Comparison of ENCODE assay signal across 27 mouse cellular contexts in the genomic region with DNA sequence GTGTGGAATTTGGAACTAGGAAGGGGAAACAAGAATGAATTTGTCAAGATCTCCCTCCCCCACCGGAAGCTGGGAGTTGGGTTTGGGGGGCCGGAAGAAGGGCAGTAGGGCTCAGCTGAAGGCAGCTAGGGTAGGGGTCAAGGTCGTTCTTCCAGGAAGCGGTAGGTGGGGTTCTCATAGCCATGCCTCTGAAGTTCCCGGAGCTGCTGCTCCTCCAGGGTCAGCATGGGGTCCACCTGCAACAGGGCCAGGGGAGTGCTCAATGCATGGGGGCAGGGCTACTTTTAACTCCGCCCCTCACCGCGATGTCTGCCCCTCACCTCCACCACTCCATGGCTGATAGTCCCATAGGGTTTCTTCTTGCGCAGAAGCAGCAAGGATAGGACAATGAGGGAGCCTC. TPM values are rescaled to one million over a fixed set of nuclear protein-coding genes. Genes with fewer than 3 reads are reported as not detected.
DNase-seq lines count a peak whose midpoint lies in the region; ATAC-seq and TF ChIP-seq lines count a peak whose summit lies in the region.
"Had no signal": no experiment of that assay in that cellular context is flagged by ENCODE, and none has a peak within 500 bp of the region (broad histone marks: within the 10 kb centered on the region; RNA-seq: fewer than 3 reads in every experiment).

No protein-coding gene starts in this region.

- H3K4me1 ChIP-seq in E14TG2a.4 (replicated peaks; ENCODE audit: low read depth, low read length) (peaks cover 87% of the 10 kb centered on the region), ES-E14 (ENCODE audit: control insufficient read depth in 2 of 2, insufficient read depth in 2 of 2, low read length in 2 of 2, poor library complexity in 1 of 2) (peaks cover 1 to 10% of the 10 kb centered on the region in 2 experiments; a peak in 3 of 4 replicates)
- 0 out of 2 replicates have a peak, but pooled peaks cover 2% of the 10 kb centered on the region for H3K4me1 ChIP-seq in hindbrain, embryonic 11.5 days (replicated peaks; ENCODE audit: control insufficient read depth, insufficient read depth, low read length)
- H3K4me1 ChIP-seq: embryonic facial prominence, embryonic 12.5 days; embryonic facial prominence, embryonic 15.5 days had no signal

- no peak overlapping the region; the same call in 1 of the 2 replicates for H3K9ac ChIP-seq in ES-E14 (ENCODE audit: insufficient read depth, low read depth, low read length, poor library complexity, severe bottlenecking)
- H3K9ac ChIP-seq in hindbrain, embryonic 11.5 days (ENCODE audit: low read depth, low read length) = no peak overlapping the region
- H3K9ac ChIP-seq: embryonic facial prominence, embryonic 12.5 days; embryonic facial prominence, embryonic 15.5 days; forebrain, postnatal 0 days; hindbrain, embryonic 13.5 days; intestine, embryonic 15.5 days had no signal

- no peak for ATAC-seq in hindbrain, embryonic 11.5 days (ENCODE audit: low FRiP score)
- ATAC-seq: activated CD4-positive, CD25-positive, alpha-beta regulatory T cell, adult 4 months; forebrain, embryonic 14.5 days; forebrain, postnatal 0 days; hindbrain, embryonic 16.5 days; intestine, embryonic 15.5 days; Patski had no signal

- no peak overlapping the region for H3K4me2 ChIP-seq in hindbrain, embryonic 11.5 days (replicated peaks; ENCODE audit: low read depth, low read length)
- H3K4me2 ChIP-seq: embryonic facial prominence, embryonic 12.5 days; embryonic facial prominence, embryonic 15.5 days; hindbrain, embryonic 13.5 days; intestine, embryonic 15.5 days had no signal

- H3K9me3 ChIP-seq in E14TG2a.4 (ENCODE audit: low read length) (no peaks in the 10 kb centered on the region), ES-E14 (ENCODE audit: control insufficient read depth, insufficient read depth, low read depth, low read length) (no peaks in the 10 kb centered on the region)
- H3K9me3 ChIP-seq in hindbrain, embryonic 11.5 days (ENCODE audit: control insufficient read depth, low read length) = no peaks in the 10 kb centered on the region
- H3K9me3 ChIP-seq: embryonic facial prominence, embryonic 12.5 days; embryonic facial prominence, embryonic 15.5 days; G1E; hindbrain, embryonic 13.5 days; intestine, embryonic 15.5 days had no signal

- H3K27ac ChIP-seq in ES-E14 (ENCODE audit: insufficient read depth, low read depth, low read length, poor library complexity, severe bottlenecking) = peak overlapping the region; percentile 84; the same call in 1 of the 2 replicates
- no peak overlapping the region for H3K27ac ChIP-seq in hindbrain, embryonic 11.5 days (ENCODE audit: low read depth, low read length)
- H3K27ac ChIP-seq: embryonic facial prominence, embryonic 12.5 days; embryonic facial prominence, embryonic 15.5 days; hindbrain, embryonic 13.5 days; intestine, embryonic 15.5 days had no signal

- TF ChIP-seq CTCF in E14TG2a.4 (conservative IDR thresholded peaks at IDR 0.05; ENCODE audit: low read length) = no peak

- DNase-seq in cerebellum, adult 11-12 months = peak; percentile 39
- DNase-seq in cerebellum, postnatal 14 days = no peak
- no peak for DNase-seq in ES-E14 (ENCODE audit: low read depth, low spot score)
- no peak for DNase-seq in hindbrain, embryonic 11.5 days (ENCODE audit: low spot score)
- DNase-seq in layer of hippocampus, adult 9-10 months (ENCODE audit: low spot score) = no peak
- DNase-seq: adrenal gland, adult 8-10 months; adrenal gland, postnatal 25 days; cerebellum, adult 9-10 months; forebrain, postnatal 0 days; gastrocnemius, postnatal 25 days; heart, adult 18-20 months; kidney, adult 11 months had no signal

- H3K27me3 ChIP-seq in E14TG2a.4 (ENCODE audit: insufficient read depth, low read length) = no peaks in the 10 kb centered on the region
- H3K27me3 ChIP-seq in hindbrain, embryonic 11.5 days (ENCODE audit: control insufficient read depth, insufficient read depth, low read length) = peaks cover 2% of the 10 kb centered on the region; the same call in 1 of the 2 replicates
- H3K27me3 ChIP-seq: embryonic facial prominence, embryonic 15.5 days; Patski had no signal

- in situ Hi-C loops in ES-E14 (cut with MboI; ENCODE audit: low sequenced_read_pairs in 2 of 2, unreplicated experiment in 2 of 2) = no loop called here

- peaks cover 57% of the 10 kb centered on the region for H3K36me3 ChIP-seq in E14TG2a.4 (ENCODE audit: insufficient read depth, low read length)
- H3K36me3 ChIP-seq in ES-E14 (ENCODE audit: control insufficient read depth, insufficient read depth, low read length, poor library complexity, severe bottlenecking) = peaks cover 10% of the 10 kb centered on the region
- 0 out of 2 replicates have a peak, but pooled peaks cover 6% of the 10 kb centered on the region for H3K36me3 ChIP-seq in hindbrain, embryonic 11.5 days (ENCODE audit: control insufficient read depth, insufficient read depth, low read length)
- H3K36me3 ChIP-seq: G1E; intestine, embryonic 15.5 days had no signal

- WGBS in hindbrain, embryonic 11.5 days = 47% methylated on average over 9 of the region's 9 CpGs

- H3K4me3 ChIP-seq in E14TG2a.4 (replicated peaks; ENCODE audit: low read length) (peak overlapping the region; percentile 88), ES-E14 (ENCODE audit: insufficient read depth in 1 of 2, low read depth in 1 of 2, low read length in 2 of 2, poor library complexity in 1 of 2, severe bottlenecking in 1 of 2) (peak overlapping the region; percentile 75 to 87; a peak in 3 of 4 replicates)
- H3K4me3 ChIP-seq in hindbrain, embryonic 11.5 days (ENCODE audit: low read depth, low read length) = no peak overlapping the region
- H3K4me3 ChIP-seq: embryonic facial prominence, embryonic 12.5 days; embryonic facial prominence, embryonic 15.5 days; hindbrain, embryonic 13.5 days; intestine, embryonic 15.5 days had no signal

TF ChIP-seq in ES-E14, 5 proteins besides CTCF, POLR2A, EP300 and RAD21:
- no peak for TF ChIP-seq HCFC1 (IDR thresholded peaks at IDR 0.05; ENCODE audit: borderline replicate concordance, insufficient read depth, low read length)
- no peak for TF ChIP-seq CHD2 (IDR thresholded peaks at IDR 0.05; ENCODE audit: low read depth, low read length)
- no peak for TF ChIP-seq ZNF384 (IDR thresholded peaks at IDR 0.05; ENCODE audit: low read depth, low read length)
- TF ChIP-seq ZC3H11A (IDR thresholded peaks at IDR 0.05; ENCODE audit: borderline replicate concordance, low read depth, low read length) = no peak
- TF ChIP-seq MAFK (IDR thresholded peaks at IDR 0.05; ENCODE audit: insufficient read depth, low read depth, low read length) = no peak

RNA-seq across cellular contexts. Expression of gene Aplp1, which starts 10.2 kb away (rescaled TPM):
- total RNA-seq in ES-E14 (2012; rRNA removed) = 36.9 and 63.7 TPM in 2 replicates
- 165 and 169 TPM in 2 replicates for polyA plus RNA-seq in hindbrain, embryonic 11.5 days (2014; fragmentation: Nextera tagmentation; extraction: Ambion mirVana)
- total RNA-seq: common myeloid progenitor, adult 5-6 weeks; hematopoietic stem cell, adult 5-6 weeks had no signal
- polyA plus RNA-seq: G1E had no signal

RNA-seq across cellular contexts. Expression of gene Nfkbid, which starts 13.6 kb away (rescaled TPM):
- total RNA-seq in ES-E14 (2012; rRNA removed) = 4.2 and 8.2 TPM in 2 replicates
- polyA plus RNA-seq in hindbrain, embryonic 11.5 days (2014; fragmentation: Nextera tagmentation; extraction: Ambion mirVana) = 1.5 and 1.8 TPM in 2 replicates

RNA-seq across cellular contexts. Expression of gene Hcst, which starts 15.5 kb away (rescaled TPM):
- not detected in 2 replicates for total RNA-seq in ES-E14 (2012; rRNA removed)
- 0.39 and 0.62 TPM in 2 replicates for polyA plus RNA-seq in hindbrain, embryonic 11.5 days (2014; fragmentation: Nextera tagmentation; extraction: Ambion mirVana)
- total RNA-seq: forebrain, postnatal 0 days; gastrocnemius, adult 8-10 months; gastrocnemius, postnatal 25 days; heart, postnatal 25 days had no signal
- polyA plus RNA-seq: Patski had no signal

RNA-seq across cellular contexts. Expression of gene Tyrobp, which starts 21.6 kb away (rescaled TPM):
- total RNA-seq in ES-E14 (2012; rRNA removed) = not detected in 2 replicates
- 19.3 and 23.1 TPM in 2 replicates for polyA plus RNA-seq in hindbrain, embryonic 11.5 days (2014; fragmentation: Nextera tagmentation; extraction: Ambion mirVana)
- polyA plus RNA-seq: Patski had no signal

RNA-seq across cellular contexts. Expression of gene Kirrel2, which starts 22.3 kb away (rescaled TPM):
- total RNA-seq in ES-E14 (2012; rRNA removed) = 10.7 and 29.8 TPM in 2 replicates
- polyA plus RNA-seq in hindbrain, embryonic 11.5 days (2014; fragmentation: Nextera tagmentation; extraction: Ambion mirVana) = 18.6 and 25.8 TPM in 2 replicates
- total RNA-seq: adrenal gland, adult 8-10 months; adrenal gland, postnatal 25 days; common myeloid progenitor, adult 5-6 weeks; G1E; gastrocnemius, adult 8-10 months; gastrocnemius, postnatal 25 days; heart, adult 18-20 months; heart, postnatal 25 days; hematopoietic stem cell, adult 5-6 weeks had no signal
- polyA plus RNA-seq: activated CD4-positive, CD25-positive, alpha-beta regulatory T cell, adult 4 months; G1E; gonadal fat pad, adult 2 months; Patski had no signal
